Mouse (Mus musculus) layer of hippocampus, postnatal 36 days (tissue): ENCODE measurements around the gene Cox19. TPM values are rescaled to one million over a fixed set of nuclear protein-coding genes. Genes with fewer than 3 reads are reported as not detected.
"Not testable (repeated sequence)": the region's sequence is repeated elsewhere in the genome, so short reads cannot be mapped to it uniquely, and the experiment has no call there.

Experiments used
- DNase-seq, 2 experiments: peaks; one replicate each; pipeline ENCODE4 v3.0.0; 2022
- total RNA-seq, 2 experiments: library from RNA; stranded (reverse); gene quantifications; 2 replicates each; pipeline ENCODE4 v1.2.3; 2021

The Cox19 gene
- total RNA-seq, 2 experiments from 2014 or later, result 68.6 to 76.3 TPM

- DNase-seq, result no peak
These were observed 8.0 kb upstream of the Cox19 start for GRCm38 (mm10) chr5:139359244-139359643.

- no peak for DNase-seq
These were observed 7.4 kb upstream of the Cox19 start for GRCm38 (mm10) chr5:139358653-139359052.

GRCm38 (mm10) chr5:139355235-139355772 lies 4.1 kb upstream of the Cox19 start:
- DNase-seq, result peak; percentile 64 to 76

- DNase-seq, result no peak
These were observed 2.7 kb upstream of the Cox19 start for GRCm38 (mm10) chr5:139353946-139354345.

GRCm38 (mm10) chr5:139353496-139353895 lies 2.3 kb upstream of the Cox19 start:
- no peak for DNase-seq

GRCm38 (mm10) chr5:139352317-139352716 lies 1.1 kb upstream of the Cox19 start, which contains the start of gene Cyp2w1:
Gene Cyp2w1, plus strand, starts transcription at chr5:139352617.
- no peak for DNase-seq

- DNase-seq, result no peak
These were observed 410 bp upstream of the Cox19 start for GRCm38 (mm10) chr5:139351628-139352027.

GRCm38 (mm10) chr5:139349713-139350112 lies 1.5 kb downstream of the Cox19 start:
- DNase-seq, result no peak

GRCm38 (mm10) chr5:139347225-139347624 lies 4.0 kb downstream of the Cox19 start:
- no peak for DNase-seq

GRCm38 (mm10) chr5:139345364-139345714 lies 5.9 kb downstream of the Cox19 start:
- no peak for DNase-seq

- peak; percentile 90 to 91 for DNase-seq
These were observed 6.4 kb downstream of the Cox19 start for GRCm38 (mm10) chr5:139344687-139345363.

- peak; percentile 68 to 71 for DNase-seq
These were observed 7.1 kb downstream of the Cox19 start for GRCm38 (mm10) chr5:139344021-139344686.

- DNase-seq, result no peak
These were observed 12.3 kb downstream of the Cox19 start for GRCm38 (mm10) chr5:139338891-139339290.

GRCm38 (mm10) chr5:139338403-139338802 lies 12.8 kb downstream of the Cox19 start:
- no peak for DNase-seq

GRCm38 (mm10) chr5:139337826-139338370 lies 13.3 kb downstream of the Cox19 start:
- no peak for DNase-seq

- DNase-seq, result no peak
These were observed 15.6 kb downstream of the Cox19 start for GRCm38 (mm10) chr5:139335634-139336033.

- not testable (repeated sequence) for DNase-seq
These were observed 16.8 kb downstream of the Cox19 start for GRCm38 (mm10) chr5:139334394-139334793.

GRCm38 (mm10) chr5:139333301-139334013 lies 17.8 kb downstream of the Cox19 start:
- DNase-seq, result no peak

- no peak for DNase-seq
These were observed 18.5 kb downstream of the Cox19 start for GRCm38 (mm10) chr5:139332590-139333272.

GRCm38 (mm10) chr5:139331742-139332141 lies 19.5 kb downstream of the Cox19 start:
- DNase-seq, result peak; percentile 68 to 69

- DNase-seq, result peak in 1 of 2 experiments; percentile 17
These were observed 20.5 kb downstream of the Cox19 start for GRCm38 (mm10) chr5:139330766-139331165.

- DNase-seq, result no peak
These were observed 23.6 kb downstream of the Cox19 start for GRCm38 (mm10) chr5:139327634-139328020.
